Mouse (Mus musculus) CH12.LX (cell line): Measurements from ENCODE around the gene Rhbdl1. TPM values are rescaled to one million over a fixed set of nuclear protein-coding genes. Genes with fewer than 3 reads are reported as not detected.

Experiments
- DNase-seq: peaks from one replicate; pipeline ENCODE4 v3.0.0-alpha.2; 2013; ENCODE audit errors: extremely low read depth
- H3K27ac ChIP-seq: 2 replicates; pipeline ENCODE4 v1.5.1; 2012; ENCODE audit warnings: low read depth, mild to moderate bottlenecking, control low read depth, moderate library complexity; ENCODE audit not compliant: insufficient read depth
- H3K27me3 ChIP-seq: replicated peaks from 2 replicates; pipeline ENCODE3; 2012; ENCODE audit warnings: inconsistent platforms
- H3K36me3 ChIP-seq, 2 experiments: replicated peaks in 1 of 2; 2 replicates each; pipeline versions ENCODE3 to v1.6.1; 2012; ENCODE audit warnings: inconsistent platforms in 1 of 2, low read length in 1 of 2, mild to moderate bottlenecking in 1 of 2, mixed read lengths in 1 of 2, moderate library complexity in 1 of 2; ENCODE audit not compliant: control insufficient read depth in 1 of 2, insufficient read depth in 1 of 2
- H3K4me1 ChIP-seq, 2 experiments: 2 replicates each; pipeline ENCODE4 v1.6.1; 2012; ENCODE audit warnings: inconsistent platforms in 1 of 2, moderate library complexity in 1 of 2; ENCODE audit not compliant: insufficient read depth in 2 of 2, control insufficient read depth in 1 of 2
- H3K4me2 ChIP-seq: 2 replicates; pipeline ENCODE4 v1.6.1; 2012; ENCODE audit warnings: low read depth, mild to moderate bottlenecking, control low read depth; ENCODE audit not compliant: poor library complexity, insufficient read depth, severe bottlenecking
- H3K4me3 ChIP-seq, 3 experiments: fragments of 150-350 bp in 1 of 3; sonication (generic) in 1 of 3; replicated peaks in 1 of 3; 2 replicates each; pipeline versions ENCODE3 to v1.5.1; 2011 to 2012; ENCODE audit warnings: low read depth in 2 of 3, low read length in 2 of 3, mild to moderate bottlenecking in 2 of 3, moderate library complexity in 2 of 3, control low read depth in 1 of 3, improper control_type of control experiment in 1 of 3, inconsistent platforms in 1 of 3, mixed read lengths in 1 of 3; ENCODE audit not compliant: poor library complexity in 1 of 3
- H3K79me2 ChIP-seq: replicated peaks from 2 replicates; pipeline ENCODE4 v1.6.1; 2012; ENCODE audit warnings: mild to moderate bottlenecking, moderate library complexity; ENCODE audit not compliant: control insufficient read depth, poor library complexity, insufficient read depth, severe bottlenecking; ENCODE audit errors: extremely low read depth
- H3K9ac ChIP-seq: 2 replicates; pipeline ENCODE4 v1.6.1; 2012; ENCODE audit warnings: low read depth, mild to moderate bottlenecking, control low read depth, moderate library complexity; ENCODE audit not compliant: insufficient read depth
- H3K9me3 ChIP-seq: replicated peaks from 2 replicates; pipeline ENCODE3; 2012; ENCODE audit warnings: low read length, inconsistent platforms, mixed read lengths
- BHLHE40 ChIP-seq: IDR thresholded peaks from 2 replicates; pipeline ENCODE4 v1.6.1; 2011; ENCODE audit warnings: mild to moderate bottlenecking, low read depth, low read length, improper control_type of control experiment
- CHD1 ChIP-seq: IDR thresholded peaks from 2 replicates; pipeline ENCODE4 v1.6.1; 2012; ENCODE audit warnings: low read depth, low read length, improper control_type of control experiment, inconsistent platforms
- CHD2 ChIP-seq: IDR thresholded peaks from 2 replicates; pipeline ENCODE4 v1.6.1; 2011; ENCODE audit warnings: low read length, improper control_type of control experiment
- E2F4 ChIP-seq: IDR thresholded peaks from 2 replicates; pipeline ENCODE4 v1.6.1; 2011; ENCODE audit warnings: low read depth, low read length, improper control_type of control experiment; ENCODE audit not compliant: insufficient replicate concordance
- ELF1 ChIP-seq: IDR thresholded peaks from 2 replicates; pipeline ENCODE4 v1.6.1; 2014; ENCODE audit warnings: low read depth, mild to moderate bottlenecking, inconsistent platforms, low read length, improper control_type of control experiment
- EP300 ChIP-seq: IDR thresholded peaks from 2 replicates; pipeline ENCODE4 v1.6.1; 2011; ENCODE audit warnings: low read length, improper control_type of control experiment
- ETS1 ChIP-seq: conservative IDR thresholded peaks from 2 replicates; pipeline ENCODE4 v1.6.1; 2012; ENCODE audit warnings: low read depth, mild to moderate bottlenecking, inconsistent platforms, low read length, improper control_type of control experiment, moderate library complexity
- GABPA ChIP-seq: IDR thresholded peaks from 2 replicates; pipeline ENCODE4 v1.6.1; 2012; ENCODE audit warnings: low read depth, low read length, improper control_type of control experiment, inconsistent platforms; ENCODE audit not compliant: insufficient replicate concordance
- HCFC1 ChIP-seq: IDR thresholded peaks from 2 replicates; pipeline ENCODE4 v1.6.1; 2012; ENCODE audit warnings: low read depth, mild to moderate bottlenecking, inconsistent platforms, low read length, improper control_type of control experiment
- IRF4 ChIP-seq: IDR thresholded peaks from 2 replicates; pipeline ENCODE4 v1.6.1; 2014; ENCODE audit warnings: low read depth, mild to moderate bottlenecking, inconsistent platforms, low read length, improper control_type of control experiment
- JUN ChIP-seq: IDR thresholded peaks from 2 replicates; pipeline ENCODE4 v1.6.1; 2011; ENCODE audit warnings: low read depth, mild to moderate bottlenecking, low read length, improper control_type of control experiment, moderate library complexity; ENCODE audit not compliant: insufficient read depth
- JUND ChIP-seq: conservative IDR thresholded peaks from 2 replicates; pipeline ENCODE4 v1.6.1; 2011; ENCODE audit warnings: low read depth, low read length, improper control_type of control experiment
- KAT2A ChIP-seq: IDR thresholded peaks from 2 replicates; pipeline ENCODE4 v1.6.1; 2012; ENCODE audit warnings: low read length, improper control_type of control experiment, inconsistent platforms; ENCODE audit not compliant: insufficient replicate concordance
- MAX ChIP-seq: IDR thresholded peaks from 2 replicates; pipeline ENCODE4 v1.6.1; 2011; ENCODE audit warnings: low read length, improper control_type of control experiment
- MAZ ChIP-seq: IDR thresholded peaks from 2 replicates; pipeline ENCODE4 v1.6.1; 2012; ENCODE audit warnings: low read depth, mild to moderate bottlenecking, inconsistent platforms, low read length, improper control_type of control experiment, moderate library complexity
- MXI1 ChIP-seq: IDR thresholded peaks from 2 replicates; pipeline ENCODE4 v1.6.1; 2011; ENCODE audit warnings: mild to moderate bottlenecking, low read depth, low read length, improper control_type of control experiment
- NELFE ChIP-seq: IDR thresholded peaks from 2 replicates; pipeline ENCODE4 v1.6.1; 2011; ENCODE audit warnings: low read depth, low read length, improper control_type of control experiment
- NRF1 ChIP-seq: IDR thresholded peaks from 2 replicates; pipeline ENCODE4 v1.6.1; 2014; ENCODE audit warnings: low read depth, mild to moderate bottlenecking, inconsistent platforms, low read length, improper control_type of control experiment, moderate library complexity
- POLR2AphosphoS2 ChIP-seq: IDR thresholded peaks from 2 replicates; pipeline ENCODE4 v1.6.1; 2011; ENCODE audit warnings: low read depth, low read length, improper control_type of control experiment
- RAD21 ChIP-seq: IDR thresholded peaks from 2 replicates; pipeline ENCODE4 v1.6.1; 2011; ENCODE audit warnings: low read depth, mild to moderate bottlenecking, low read length, improper control_type of control experiment, moderate library complexity
- SIN3A ChIP-seq: IDR thresholded peaks from 2 replicates; pipeline ENCODE4 v1.6.1; 2012; ENCODE audit warnings: low read length, improper control_type of control experiment, inconsistent platforms
- SMC3 ChIP-seq: IDR thresholded peaks from 2 replicates; pipeline ENCODE4 v1.6.1; 2011; ENCODE audit warnings: low read depth, low read length, improper control_type of control experiment
- TBP ChIP-seq: conservative IDR thresholded peaks from 2 replicates; pipeline ENCODE4 v1.6.1; 2011; ENCODE audit warnings: low read depth, low read length, improper control_type of control experiment
- TCF12 ChIP-seq: IDR thresholded peaks from 2 replicates; pipeline ENCODE4 v1.6.1; 2014; ENCODE audit warnings: low read depth, mild to moderate bottlenecking, inconsistent platforms, low read length, improper control_type of control experiment
- UBTF ChIP-seq: IDR thresholded peaks from 2 replicates; pipeline ENCODE4 v1.6.1; 2012; ENCODE audit warnings: low read depth, mild to moderate bottlenecking, inconsistent platforms, low read length, improper control_type of control experiment, moderate library complexity
- USF2 ChIP-seq: conservative IDR thresholded peaks from 2 replicates; pipeline ENCODE4 v1.6.1; 2011; ENCODE audit warnings: low read depth, low read length, improper control_type of control experiment
- ZMIZ1 ChIP-seq: IDR thresholded peaks from 2 replicates; pipeline ENCODE4 v1.6.1; 2012; ENCODE audit warnings: low read depth, mild to moderate bottlenecking, inconsistent platforms, low read length, improper control_type of control experiment
- ZNF384 ChIP-seq: IDR thresholded peaks from 2 replicates; pipeline ENCODE4 v1.6.1; 2012; ENCODE audit warnings: low read depth, low read length, improper control_type of control experiment, inconsistent platforms
- dilution Hi-C: fragments of 300-500 bp; cut with MboI; formaldehyde crosslinking; loops from 2 replicates; pipeline ENCODE4 v1.14.3; 2020; ENCODE audit warnings: low sequenced_read_pairs; ENCODE audit not compliant: extremely low pct_unique_long_range_greater_than_20kb, extremely low pct_ligation_motif_present
- in situ Hi-C: fragments of 300-500 bp; cut with MboI; formaldehyde crosslinking; loops from 3 replicates; pipeline ENCODE4 v1.14.3; 2019; ENCODE audit warnings: low sequenced_read_pairs, low pct_ligation_motif_present, low pct_unique_long_range_greater_than_20kb, mixed read lengths
- polyA plus RNA-seq: library from polyadenylated mRNA; unstranded; fragments of >175 nt; gene quantifications from 2 replicates; pipeline ENCODE4 v1.2.1, GENCODE M21; 2012; ENCODE audit warnings: low read depth; ENCODE audit not compliant: insufficient read length
- total RNA-seq, 2 experiments: library from RNA; depleted of rRNA; stranded (reverse); fragments of 300-350 nt in 1 of 2; fragments of >200 nt in 1 of 2; gene quantifications; 2 replicates each; pipeline ENCODE4 v1.2.3; 2012 to 2014

Gene Rhbdl1
- total and polyA plus RNA-seq, 3 experiments: 1.9 to 2.8 TPM; not detected in 1

- peak overlapping the region; percentile 22 to 93 (median 63) for H3K4me3 ChIP-seq
- no peaks in the 10 kb centered on the region for H3K9me3 ChIP-seq
Observed at GRCm38 (mm10) chr17:25876347-25876915, 39.3 kb upstream of the Rhbdl1 start.

GRCm38 (mm10) chr17:25875171-25876136 is 38.4 kb upstream of the Rhbdl1 start:
- peak; percentile 78 for DNase-seq
- TF ChIP-seq ELF1 (peak; percentile 62), ZMIZ1 (peak; percentile 24; the same call in 1 of the 2 replicates), TCF12 (peak; percentile 78), NRF1 (peak; percentile 44), JUND (no peak), JUN (no peak), TBP (no peak), GABPA (no peak; the same call in 1 of the 2 replicates), HCFC1 (peak; percentile 88), KAT2A (peak; percentile 63; the same call in 1 of the 2 replicates), UBTF (peak; percentile 87; the same call in 1 of the 2 replicates), ZNF384 (no peak), MAZ (no peak), USF2 (no peak), CHD1 (no peak), POLR2AphosphoS2 (0 out of 2 replicates have a peak, but pooled peaks have one; percentile 70), SMC3 (no peak), MXI1 (peak; percentile 70; the same call in 1 of the 2 replicates), IRF4 (no peak), E2F4 (no peak), MAX (peak; percentile 69; the same call in 1 of the 2 replicates), RAD21 (no peak), ETS1 (no peak)

More at GRCm38 (mm10) chr17:25876347-25876915, 39.3 kb upstream of the Rhbdl1 start:
- dilution Hi-C loops: no loop called here
- peaks cover 25 to 48% of the 10 kb centered on the region in 2 experiments for H3K36me3 ChIP-seq
- no peak for DNase-seq
- H3K4me2 ChIP-seq: peak overlapping the region; percentile 39
- peaks cover 15% of the 10 kb centered on the region for H3K27me3 ChIP-seq
- H3K4me1 ChIP-seq: peaks cover 6 to 18% of the 10 kb centered on the region in 2 experiments
- TF ChIP-seq NELFE (no peak), E2F4 (no peak), CHD2 (no peak), RAD21 (no peak), ELF1 (no peak), HCFC1 (no peak), MAX (no peak), ETS1 (no peak), BHLHE40 (no peak), ZMIZ1 (no peak), SIN3A (no peak), EP300 (no peak), UBTF (no peak), ZNF384 (no peak), MXI1 (no peak)
- H3K9ac ChIP-seq: peak overlapping the region; percentile 63
- in situ Hi-C loops: no loop called here
- H3K79me2 ChIP-seq: no peaks in the 10 kb centered on the region
- H3K27ac ChIP-seq: no peak overlapping the region

More at GRCm38 (mm10) chr17:25875171-25876136, 38.4 kb upstream of the Rhbdl1 start:
- peak overlapping the region; percentile 63 to 93 (median 81) for H3K4me3 ChIP-seq
- in situ Hi-C loops (no loop called here), dilution Hi-C loops (no loop called here)
- peak overlapping the region; percentile 73 for H3K27ac ChIP-seq
- peak overlapping the region; percentile 63 for H3K9ac ChIP-seq
- no peaks in the 10 kb centered on the region for H3K9me3 ChIP-seq
- peaks cover 24 to 38% of the 10 kb centered on the region in 2 experiments for H3K36me3 ChIP-seq
- no peaks in the 10 kb centered on the region for H3K79me2 ChIP-seq
- peaks cover 6 to 18% of the 10 kb centered on the region in 2 experiments for H3K4me1 ChIP-seq
- peak overlapping the region; percentile 39 for H3K4me2 ChIP-seq
- peaks cover 16% of the 10 kb centered on the region for H3K27me3 ChIP-seq
